Mouse (Mus musculus) adrenal gland, adult (tissue): ENCODE data around the gene Casp3.

Experiments used
- DNase-seq, 2 experiments: peaks; one replicate each; pipeline ENCODE4 v3.0.0; 2022 to 2023; ENCODE audit warnings: low spot score in 1 of 2; ENCODE audit not compliant: inconsistent age in 2 of 2

Casp3 gene

DNA sequence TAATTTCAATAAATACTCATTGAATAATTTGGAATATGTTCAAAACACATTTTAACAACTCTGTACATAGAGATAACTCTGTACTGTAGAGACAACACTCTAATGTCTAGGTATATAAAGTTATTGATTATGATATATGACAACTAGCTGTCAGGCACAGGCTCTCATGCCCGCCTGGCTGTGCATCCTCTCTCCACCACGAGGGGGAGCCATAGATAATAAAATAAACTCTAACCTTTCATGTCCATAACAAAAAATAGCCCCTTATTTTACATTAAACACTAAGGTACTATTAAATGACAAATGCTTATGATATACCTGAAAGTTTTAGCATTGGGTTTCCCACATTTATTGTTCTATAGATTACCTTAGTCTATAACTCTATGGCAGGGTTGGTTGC, 54.4 kb downstream of the Casp3 start:
- DNase-seq: peak; percentile 54 to 91

DNA sequence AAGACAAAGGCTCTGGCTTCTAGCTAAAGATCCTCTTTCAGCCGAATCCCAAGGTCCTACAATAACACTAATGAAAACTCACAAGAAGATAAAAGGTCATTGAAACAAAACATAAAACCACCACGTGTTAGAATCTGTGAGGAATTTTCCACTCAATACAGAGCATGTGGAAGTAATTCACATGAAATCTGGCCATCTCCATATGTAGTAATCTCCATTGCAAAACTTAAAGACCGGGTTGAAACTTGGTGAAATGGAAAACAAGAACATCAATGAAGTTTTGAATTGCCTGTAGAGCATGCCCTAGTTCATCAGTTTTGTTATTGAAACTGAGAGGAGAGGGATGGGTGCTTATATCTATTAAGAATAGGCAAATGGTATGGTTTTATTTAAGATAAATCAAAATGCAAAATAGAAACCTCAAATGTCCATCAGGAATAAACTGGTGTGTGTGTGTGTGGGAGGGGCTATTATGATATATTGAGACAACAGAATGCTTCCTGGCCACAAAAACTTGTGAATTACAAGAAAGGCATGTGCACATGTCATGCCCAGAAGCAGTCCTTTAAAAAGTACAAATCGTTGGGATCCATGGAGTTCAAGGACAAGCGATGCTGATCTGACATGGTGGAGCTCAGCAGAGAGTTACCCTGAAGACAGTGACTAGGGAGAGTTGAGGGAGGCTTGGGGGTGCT, 63.7 kb downstream of the Casp3 start:
- peak in 1 of 2 experiments; percentile 8 for DNase-seq

DNA sequence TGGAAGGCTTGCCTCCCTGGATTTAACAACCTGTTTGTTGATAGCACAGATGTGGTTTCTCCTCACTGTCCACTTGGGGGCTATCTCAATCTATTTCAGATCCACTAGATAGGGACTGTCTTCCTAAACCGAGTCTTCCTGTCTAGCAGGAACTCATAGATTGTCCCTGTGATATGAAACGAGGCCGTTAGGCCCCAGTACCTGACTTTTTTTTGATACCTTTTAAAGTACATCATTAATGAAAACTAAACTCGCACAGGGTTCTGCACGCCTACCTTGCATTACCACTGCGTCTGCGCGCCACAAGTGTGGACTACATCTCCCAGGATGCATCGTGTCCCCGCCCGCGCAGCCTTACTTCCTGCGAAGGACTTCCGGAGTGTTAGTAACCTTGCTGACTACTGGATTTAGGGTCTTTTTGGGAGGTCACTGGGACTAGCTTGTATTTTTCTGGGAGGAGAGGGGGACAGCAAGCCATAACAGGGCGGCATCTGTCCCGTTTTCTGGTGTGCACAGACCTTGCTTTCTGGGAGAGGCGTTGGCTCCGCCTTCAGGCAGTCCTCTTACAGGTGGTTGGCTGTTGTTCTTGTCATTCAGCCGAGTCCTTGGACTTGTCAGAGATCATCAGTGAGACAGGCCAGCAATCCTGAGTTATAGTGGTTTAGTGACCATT, 69.7 kb downstream of the Casp3 start:
- peak; percentile 93 to 98 for DNase-seq
